30 mouse cellular contexts compared by ENCODE assay signal in the genomic region with DNA sequence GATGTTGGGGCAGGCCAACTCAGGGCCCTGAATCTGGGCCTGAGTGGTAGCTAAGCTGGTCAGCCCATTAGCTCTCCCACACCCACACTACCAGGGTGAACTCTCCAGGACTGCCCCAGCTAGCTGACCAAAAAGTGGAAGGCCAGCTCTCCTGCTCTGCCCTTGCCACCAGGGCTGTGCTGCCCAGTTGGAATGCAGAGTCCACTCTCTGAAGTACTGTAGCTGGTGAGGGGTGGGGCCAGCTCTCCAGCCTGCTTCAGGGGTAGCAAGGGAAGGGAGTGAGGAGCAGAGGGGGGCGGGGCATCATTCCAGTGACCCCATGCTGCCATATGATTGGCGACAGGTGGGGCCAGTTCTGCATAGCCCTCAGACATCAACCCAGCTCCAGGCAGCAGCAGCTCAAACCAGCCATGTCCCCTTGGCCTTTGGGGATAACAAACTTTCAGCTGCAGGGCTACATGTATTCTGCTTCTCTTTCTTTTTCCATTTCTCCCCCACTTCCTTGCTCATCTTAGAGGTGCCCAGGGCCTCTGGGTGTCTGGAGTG. TPM values are rescaled to one million over a fixed set of nuclear protein-coding genes. Genes with fewer than 3 reads are reported as not detected.
DNase-seq lines count a peak whose midpoint lies in the region; ATAC-seq lines count a peak whose summit lies in the region.
"Had no signal": no experiment of that assay in that cellular context is flagged by ENCODE, and none has a peak within 500 bp of the region (broad histone marks: within the 10 kb centered on the region; RNA-seq: fewer than 3 reads in every experiment).

No protein-coding gene starts in this region.

- ATAC-seq in kidney, embryonic 14.5 days (ENCODE audit: low FRiP score, low TSS enrichment): peak; percentile 32; the same call in 1 of the 2 replicates
- ATAC-seq in neural tube, embryonic 11.5 days (ENCODE audit: insufficient read depth, low FRiP score, low TSS enrichment): 0 out of 2 replicates have a peak, but pooled peaks have one; percentile 9
- ATAC-seq in erythroblast, adult 5-6 weeks (replicated peaks; ENCODE audit: low FRiP score, poor library complexity, severe bottlenecking): peak; percentile 55; the same call in 1 of the 2 replicates
- 0 out of 2 replicates have a peak, but pooled peaks have one; percentile 21 for ATAC-seq in stomach, embryonic 16.5 days (ENCODE audit: insufficient read depth, low FRiP score)
- ATAC-seq: activated CD4-positive, CD25-positive, alpha-beta regulatory T cell, adult 4 months; forebrain, embryonic 14.5 days; intestine, postnatal 0 days; liver, postnatal 0 days; midbrain, embryonic 16.5 days; Patski had no signal

- H3K4me1 ChIP-seq in kidney, embryonic 14.5 days (ENCODE audit: control insufficient read depth, insufficient read depth, low read length): no peaks in the 10 kb centered on the region
- no peaks in the 10 kb centered on the region for H3K4me1 ChIP-seq in neural tube, embryonic 11.5 days (ENCODE audit: control insufficient read depth, insufficient read depth, low read length)
- H3K4me1 ChIP-seq in stomach, embryonic 16.5 days (ENCODE audit: control insufficient read depth, insufficient read depth, low read length): no peaks in the 10 kb centered on the region
- H3K4me1 ChIP-seq: embryonic facial prominence, embryonic 13.5 days had no signal

- no peaks in the 10 kb centered on the region for H3K27me3 ChIP-seq in kidney, embryonic 14.5 days (ENCODE audit: control insufficient read depth, insufficient read depth, low read length)
- no peaks in the 10 kb centered on the region for H3K27me3 ChIP-seq in neural tube, embryonic 11.5 days (ENCODE audit: control insufficient read depth, insufficient read depth, low read length)
- no peaks in the 10 kb centered on the region for H3K27me3 ChIP-seq in stomach, embryonic 16.5 days (ENCODE audit: control insufficient read depth, insufficient read depth, low read length)
- H3K27me3 ChIP-seq: Patski had no signal

- WGBS in kidney, embryonic 14.5 days: 42% methylated on average over 2 of the region's 2 CpGs
- 40% methylated on average over 2 of the region's 2 CpGs for WGBS in neural tube, embryonic 11.5 days
- 45% methylated on average over 2 of the region's 2 CpGs for WGBS in stomach, embryonic 16.5 days

- no peak for DNase-seq in kidney, adult 11 months
- DNase-seq in neural tube, embryonic 11.5 days (ENCODE audit: low spot score): no peak
- DNase-seq in neural tube, embryonic 10.5 days (ENCODE audit: extremely low spot score, low spot score): no peak
- no peak for DNase-seq in cerebellum, adult 8-10 months
- DNase-seq: adrenal gland, adult 8-10 months; cerebellum, adult 11-12 months; cerebellum, postnatal 25 days; heart, postnatal 14 days; kidney, postnatal 25 days; liver, postnatal 0 days had no signal

- no peak overlapping the region for H3K9ac ChIP-seq in kidney, embryonic 14.5 days (ENCODE audit: low read depth, low read length)
- H3K9ac ChIP-seq in neural tube, embryonic 11.5 days (ENCODE audit: low read length): no peak overlapping the region
- H3K9ac ChIP-seq in stomach, embryonic 16.5 days (ENCODE audit: low read length): no peak overlapping the region
- H3K9ac ChIP-seq: embryonic facial prominence, embryonic 13.5 days; liver, postnatal 0 days had no signal

- no peak overlapping the region for H3K4me2 ChIP-seq in kidney, embryonic 14.5 days (replicated peaks; ENCODE audit: low read depth, low read length)
- no peak overlapping the region for H3K4me2 ChIP-seq in neural tube, embryonic 11.5 days (ENCODE audit: low read depth)
- no peak overlapping the region for H3K4me2 ChIP-seq in stomach, embryonic 16.5 days (ENCODE audit: low read depth, low read length)
- H3K4me2 ChIP-seq: embryonic facial prominence, embryonic 13.5 days; liver, embryonic 11.5 days had no signal

- no peaks in the 10 kb centered on the region for H3K9me3 ChIP-seq in kidney, embryonic 14.5 days (ENCODE audit: control insufficient read depth, low read length)
- H3K9me3 ChIP-seq in neural tube, embryonic 11.5 days (ENCODE audit: control insufficient read depth, low read length): no peaks in the 10 kb centered on the region
- no peaks in the 10 kb centered on the region for H3K9me3 ChIP-seq in stomach, embryonic 16.5 days (replicated peaks; ENCODE audit: control insufficient read depth, low read length)
- H3K9me3 ChIP-seq: embryonic facial prominence, embryonic 13.5 days; G1E; heart, embryonic 10.5 days; midbrain, embryonic 10.5 days had no signal

- no peak overlapping the region for H3K4me3 ChIP-seq in kidney, embryonic 14.5 days (ENCODE audit: low read length)
- H3K4me3 ChIP-seq in neural tube, embryonic 11.5 days (ENCODE audit: low read depth, low read length): no peak overlapping the region
- H3K4me3 ChIP-seq in stomach, embryonic 16.5 days (replicated peaks; ENCODE audit: low read length): no peak overlapping the region
- H3K4me3 ChIP-seq: embryonic facial prominence, embryonic 13.5 days; heart, embryonic 10.5 days; layer of hippocampus, adult 2 months; midbrain, embryonic 10.5 days had no signal

- no peaks in the 10 kb centered on the region for H3K36me3 ChIP-seq in kidney, embryonic 14.5 days (ENCODE audit: control insufficient read depth, insufficient read depth, low read length)
- H3K36me3 ChIP-seq in neural tube, embryonic 11.5 days (ENCODE audit: control insufficient read depth, insufficient read depth, low read length): no peaks in the 10 kb centered on the region
- no peaks in the 10 kb centered on the region for H3K36me3 ChIP-seq in stomach, embryonic 16.5 days (ENCODE audit: control insufficient read depth, insufficient read depth, low read length)
- H3K36me3 ChIP-seq: embryonic facial prominence, embryonic 13.5 days; G1E; heart, embryonic 10.5 days; midbrain, embryonic 10.5 days had no signal

- H3K27ac ChIP-seq in kidney, embryonic 14.5 days (ENCODE audit: low read depth, low read length): no peak overlapping the region
- no peak overlapping the region for H3K27ac ChIP-seq in neural tube, embryonic 11.5 days (ENCODE audit: low read depth, low read length)
- no peak overlapping the region for H3K27ac ChIP-seq in stomach, embryonic 16.5 days (ENCODE audit: low read length)
- H3K27ac ChIP-seq: embryonic facial prominence, embryonic 13.5 days; heart, embryonic 10.5 days; layer of hippocampus, adult 2 months; macrophage; midbrain, embryonic 10.5 days had no signal

RNA-seq across cellular contexts. Expression of gene Fam71b, which starts 13.7 kb away (rescaled TPM):
- polyA plus RNA-seq in kidney, embryonic 14.5 days (2014; fragmentation: Nextera tagmentation; extraction: Ambion mirVana): not detected in 2 replicates
- not detected in 2 replicates for polyA plus RNA-seq in neural tube, embryonic 11.5 days (2014; fragmentation: Nextera tagmentation; extraction: Ambion mirVana)
- not detected in 2 replicates for total RNA-seq in erythroblast, adult 5-6 weeks (2015; ENCODE audit: low replicate concordance)
- total RNA-seq in erythroblast, adult 5-6 weeks (2017; ENCODE audit: low replicate concordance): not detected in 2 replicates
- not detected in 2 replicates for polyA plus RNA-seq in stomach, embryonic 16.5 days (2015; fragmentation: Nextera tagmentation; extraction: Ambion mirVana)
- total RNA-seq: adrenal gland, adult 8-10 months; gastrocnemius, adult 8-10 months; heart, postnatal 14 days; layer of hippocampus, adult 2 months; layer of hippocampus, postnatal 25 days had no signal
- polyA plus RNA-seq: activated CD4-positive, CD25-positive, alpha-beta regulatory T cell, adult 4 months; embryonic facial prominence, embryonic 13.5 days; forebrain, embryonic 14.5 days; frontal cortex, adult 2 months; G1E; heart, embryonic 10.5 days; hindbrain, embryonic 11.5 days; intestine, postnatal 0 days; limb, embryonic 11.5 days; liver, embryonic 11.5 days; liver, postnatal 0 days; macrophage; midbrain, embryonic 10.5 days; midbrain, embryonic 16.5 days; Patski had no signal

RNA-seq across cellular contexts. Expression of gene Itk, which starts 20.8 kb away (rescaled TPM):
- polyA plus RNA-seq in kidney, embryonic 14.5 days (2014; fragmentation: Nextera tagmentation; extraction: Ambion mirVana): 0.24 and 0.58 TPM in 2 replicates
- not detected in 2 replicates for polyA plus RNA-seq in neural tube, embryonic 11.5 days (2014; fragmentation: Nextera tagmentation; extraction: Ambion mirVana)
- total RNA-seq in erythroblast, adult 5-6 weeks (2015; ENCODE audit: low replicate concordance): not detected in 2 replicates
- 0.56 and 1.5 TPM in 2 replicates for total RNA-seq in erythroblast, adult 5-6 weeks (2017; ENCODE audit: low replicate concordance)
- 0.32 and 0.49 TPM in 2 replicates for polyA plus RNA-seq in stomach, embryonic 16.5 days (2015; fragmentation: Nextera tagmentation; extraction: Ambion mirVana)
- total RNA-seq: gastrocnemius, adult 8-10 months had no signal
- polyA plus RNA-seq: embryonic facial prominence, embryonic 13.5 days; forebrain, embryonic 14.5 days; hindbrain, embryonic 11.5 days; limb, embryonic 11.5 days; midbrain, embryonic 16.5 days had no signal

RNA-seq across cellular contexts. Expression of gene Med7, which starts 26.6 kb away (rescaled TPM):
- polyA plus RNA-seq in kidney, embryonic 14.5 days (2014; fragmentation: Nextera tagmentation; extraction: Ambion mirVana): 88.2 and 98.4 TPM in 2 replicates
- polyA plus RNA-seq in neural tube, embryonic 11.5 days (2014; fragmentation: Nextera tagmentation; extraction: Ambion mirVana): 87.4 and 94.7 TPM in 2 replicates
- total RNA-seq in erythroblast, adult 5-6 weeks (2015; ENCODE audit: low replicate concordance): 62.1 and 110 TPM in 2 replicates
- total RNA-seq in erythroblast, adult 5-6 weeks (2017; ENCODE audit: low replicate concordance): 35.3 and 40.0 TPM in 2 replicates
- polyA plus RNA-seq in stomach, embryonic 16.5 days (2015; fragmentation: Nextera tagmentation; extraction: Ambion mirVana): 49.4 and 60.3 TPM in 2 replicates

RNA-seq across cellular contexts. Expression of gene Havcr2, which starts 44.6 kb away (rescaled TPM):
- 0.16 TPM in 1 of 2 replicates, not detected in the other for polyA plus RNA-seq in kidney, embryonic 14.5 days (2014; fragmentation: Nextera tagmentation; extraction: Ambion mirVana)
- polyA plus RNA-seq in neural tube, embryonic 11.5 days (2014; fragmentation: Nextera tagmentation; extraction: Ambion mirVana): 0.27 TPM in 1 of 2 replicates, not detected in the other
- 0.19 and 1.5 TPM in 2 replicates for total RNA-seq in erythroblast, adult 5-6 weeks (2015; ENCODE audit: low replicate concordance)
- total RNA-seq in erythroblast, adult 5-6 weeks (2017; ENCODE audit: low replicate concordance): 1.8 and 3.5 TPM in 2 replicates
- polyA plus RNA-seq in stomach, embryonic 16.5 days (2015; fragmentation: Nextera tagmentation; extraction: Ambion mirVana): 0.17 and 0.19 TPM in 2 replicates
- polyA plus RNA-seq: embryonic facial prominence, embryonic 13.5 days; Patski had no signal
